Mouse (Mus musculus) stomach, postnatal 0 days (tissue): Measurements from ENCODE around the gene Rnh1.

Source experiments
- CTCF ChIP-seq: IDR thresholded peaks from 2 replicates; pipeline ENCODE4 v1.5.1; 2016; ENCODE audit warnings: antibody characterized with exemption, low read depth, mild to moderate bottlenecking, moderate library complexity
- EP300 ChIP-seq: optimal IDR thresholded peaks from 2 replicates; pipeline ENCODE3; 2016; ENCODE audit warnings: antibody characterized with exemption

DNA sequence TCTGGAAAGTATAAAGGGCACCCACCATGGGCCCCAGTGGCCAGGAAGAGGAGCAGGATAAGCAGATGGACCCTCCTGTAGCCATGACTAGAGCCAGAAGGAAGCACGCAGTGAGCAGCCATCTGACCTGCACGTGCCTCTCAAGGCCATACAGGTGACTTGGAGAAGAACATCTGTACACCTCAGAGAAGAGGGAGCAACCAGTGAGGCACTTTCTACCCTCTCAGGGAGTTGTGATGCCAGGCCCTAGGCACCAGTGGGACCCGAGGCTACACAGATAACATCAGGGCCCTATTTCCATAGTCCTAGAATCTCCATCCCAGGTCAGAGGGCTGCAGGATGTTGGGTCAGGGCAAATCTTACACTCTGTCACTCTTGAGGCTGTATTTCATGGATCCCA lies 17.6 kb upstream of the Rnh1 start:
- TF ChIP-seq CTCF (no peak), EP300 (no peak)
